Mouse (Mus musculus) frontal cortex, postnatal 10 days (tissue): Measurements from ENCODE around the gene Eloa.

Source experiments
- DNase-seq, 2 experiments: peaks; one replicate each; pipeline ENCODE4 v3.0.0; 2022; ENCODE audit warnings: low spot score in 2 of 2, mixed read lengths in 1 of 2

Gene Eloa

GRCm38 (mm10) chr4:136030968-136031909 lies 9.7 kb upstream of the Eloa start:
- no peak for DNase-seq

- no peak for DNase-seq
Measured at GRCm38 (mm10) chr4:136028689-136029088, 7.1 kb upstream of the Eloa start.

DNA sequence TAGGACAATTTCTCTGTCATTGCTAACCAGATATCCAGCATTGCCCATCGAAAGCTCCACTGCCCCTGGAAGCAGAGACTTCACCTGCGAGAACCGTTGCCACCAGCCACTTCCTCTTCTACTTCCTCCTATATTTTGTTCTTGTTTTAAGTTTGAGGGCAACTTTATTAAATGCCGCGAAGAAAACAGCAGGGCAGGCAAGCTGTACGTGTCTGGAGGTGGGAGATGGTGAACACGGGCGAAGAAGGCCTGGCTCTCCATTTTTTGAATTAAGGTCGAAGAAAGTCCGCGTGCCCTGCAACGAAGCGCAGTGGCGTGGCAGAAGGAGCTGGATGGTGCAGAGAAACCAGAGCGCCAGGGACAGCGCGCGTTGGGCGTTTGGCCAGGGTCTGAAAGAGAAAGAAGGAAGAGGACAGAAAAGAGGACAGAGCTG lies 6.6 kb upstream of the Eloa start:
- DNase-seq, result no peak

- DNase-seq, result no peak
Measured at GRCm38 (mm10) chr4:136027416-136028131, 6.0 kb upstream of the Eloa start.

DNA sequence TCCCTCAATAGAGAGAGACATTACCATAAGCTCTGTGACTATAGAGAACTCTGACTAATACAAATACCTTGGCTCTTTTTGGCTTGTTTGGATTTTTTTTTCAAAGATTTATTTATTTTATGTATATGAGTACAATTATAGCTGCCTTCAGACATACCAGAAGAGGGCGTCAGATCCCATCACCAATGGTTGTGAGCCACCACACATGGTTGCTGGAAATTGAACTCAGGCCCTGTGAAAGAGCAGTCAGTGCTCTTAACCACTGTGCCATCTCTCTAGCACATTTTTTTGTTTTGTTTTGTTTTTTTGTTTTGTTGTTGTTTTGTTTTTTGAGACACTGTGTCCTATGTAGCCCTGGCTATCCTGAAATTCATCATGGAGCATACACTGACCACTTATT lies 3.8 kb upstream of the Eloa start:
- DNase-seq, result no peak

DNA sequence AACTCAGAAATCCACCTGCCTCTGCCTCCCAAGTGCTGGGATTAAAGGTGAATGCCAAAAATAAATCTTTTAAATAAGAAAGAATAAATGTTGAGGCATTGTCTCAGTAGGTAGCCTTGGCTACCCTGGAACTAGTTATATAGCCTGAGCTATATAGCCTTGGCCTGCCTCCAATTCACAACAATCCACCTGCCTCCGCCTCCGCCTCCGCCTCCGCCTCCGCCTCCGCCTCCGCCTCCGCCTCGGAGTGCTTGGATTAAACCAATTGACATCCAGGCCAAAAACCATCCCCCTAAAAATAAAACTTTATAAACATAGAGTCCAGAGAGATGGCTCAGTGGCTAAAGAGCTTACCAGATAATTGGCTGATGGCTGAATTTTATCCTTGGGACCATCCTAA lies 1.4 kb upstream of the Eloa start:
- DNase-seq, result no peak

GRCm38 (mm10) chr4:136020743-136021548 lies 617 bp downstream of the Eloa start:
- peak; percentile 8 to 13 for DNase-seq

GRCm38 (mm10) chr4:136016059-136016602 lies 5.4 kb downstream of the Eloa start:
- no peak for DNase-seq

GRCm38 (mm10) chr4:136010586-136010985 lies 11.0 kb downstream of the Eloa start:
- no peak for DNase-seq

- DNase-seq, result no peak
Measured at GRCm38 (mm10) chr4:136008782-136009447, 12.6 kb downstream of the Eloa start.

GRCm38 (mm10) chr4:136006821-136007220 lies 14.7 kb downstream of the Eloa start:
- DNase-seq, result no peak

- no peak for DNase-seq
Measured at GRCm38 (mm10) chr4:136004921-136005320, 16.6 kb downstream of the Eloa start.

DNA sequence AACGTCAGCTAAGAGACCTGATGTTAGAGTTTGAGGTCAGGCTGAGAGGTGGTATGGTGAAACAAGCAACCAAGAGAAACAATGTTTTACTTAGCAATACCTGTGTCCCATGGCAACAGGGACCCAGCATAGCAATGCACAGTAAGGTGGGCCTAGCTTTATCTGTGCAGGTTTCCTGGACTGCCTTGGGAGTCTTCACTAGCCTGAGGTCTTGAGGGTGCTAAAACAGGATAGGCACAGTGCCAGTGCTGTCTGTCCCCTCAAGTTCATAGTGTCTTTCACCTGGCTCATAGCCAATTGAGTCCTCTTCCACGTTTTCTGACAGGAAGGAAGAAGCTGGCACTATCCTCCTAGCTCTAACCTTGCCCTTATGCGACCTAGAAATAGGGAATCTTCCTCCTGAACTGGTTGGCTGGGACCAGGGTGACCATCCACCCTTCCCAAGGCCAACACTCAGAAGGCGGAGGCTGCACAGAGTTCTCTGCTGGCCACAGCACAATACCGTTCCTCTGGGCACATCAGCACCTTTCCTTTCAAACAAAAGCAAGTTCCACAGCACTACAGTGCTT lies 17.4 kb downstream of the Eloa start:
- no peak for DNase-seq

GRCm38 (mm10) chr4:135995118-135995517 lies 26.4 kb downstream of the Eloa start:
- DNase-seq, result no peak

DNA sequence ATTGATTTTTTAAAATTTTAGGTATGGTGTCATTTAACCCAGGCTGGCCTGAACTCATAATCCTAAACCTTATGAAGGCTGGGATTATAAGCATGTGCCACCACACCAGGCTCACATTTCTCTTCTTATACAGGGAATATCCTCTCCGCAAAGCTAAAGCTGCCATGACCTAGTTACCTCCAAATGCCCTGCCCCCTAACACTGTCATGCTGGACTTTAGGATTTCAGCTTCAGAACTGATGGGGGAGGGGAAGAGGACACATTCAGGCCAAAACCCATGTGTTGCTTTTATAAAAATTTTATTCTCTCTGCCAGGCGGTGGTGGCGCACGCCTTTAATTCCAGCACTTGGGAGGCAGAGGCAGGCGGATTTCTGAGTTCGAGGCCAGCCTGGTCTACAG lies 27.6 kb downstream of the Eloa start:
- DNase-seq, result no peak

GRCm38 (mm10) chr4:135987714-135988113 lies 33.8 kb downstream of the Eloa start:
- DNase-seq, result no peak

DNA sequence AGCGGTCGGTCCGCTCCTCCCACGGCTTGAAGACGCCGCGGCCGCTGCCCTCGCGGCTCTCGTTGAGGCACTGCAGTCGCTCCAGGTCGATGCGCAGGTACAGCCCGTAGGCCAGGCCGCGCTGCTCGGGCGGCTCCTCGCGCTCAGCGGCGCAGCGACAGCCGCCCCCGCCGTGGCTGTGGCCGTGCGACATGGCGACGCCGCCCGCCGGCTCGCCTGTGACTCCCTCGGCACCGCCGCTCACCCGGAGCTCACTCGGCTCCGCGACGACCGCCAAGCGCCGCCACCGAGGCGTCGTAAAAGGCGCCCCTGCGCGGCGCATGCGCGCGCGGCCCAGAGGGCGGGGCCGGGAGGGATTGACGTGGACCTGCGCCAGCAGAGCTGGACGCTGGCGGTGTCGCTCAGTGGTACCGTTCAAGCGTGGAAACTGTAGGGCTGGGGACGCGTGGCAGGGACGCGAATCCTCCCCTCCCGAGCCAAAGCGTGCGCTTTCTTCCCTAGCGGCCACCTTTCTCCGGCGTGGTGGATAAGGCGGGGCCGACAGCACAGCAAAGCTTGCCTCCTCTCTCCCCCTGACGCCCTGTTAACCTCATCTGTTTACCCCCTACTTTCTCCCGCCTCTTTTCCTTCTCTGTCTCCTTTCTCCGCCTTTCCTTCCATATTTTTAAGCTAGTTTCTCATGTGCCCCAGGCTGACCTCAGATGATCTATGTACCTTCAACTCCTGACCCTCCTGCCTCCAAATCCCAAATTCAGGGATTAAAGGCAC lies 34.4 kb downstream of the Eloa start, which contains the start of gene Pithd1:
TSS of gene Pithd1 (minus strand) at position 322 of the 768 bp plus-strand sequence.
- DNase-seq, result peak; percentile 88 to 91

GRCm38 (mm10) chr4:135986301-135986942 lies 35.1 kb downstream of the Eloa start:
- DNase-seq, result no peak

DNA sequence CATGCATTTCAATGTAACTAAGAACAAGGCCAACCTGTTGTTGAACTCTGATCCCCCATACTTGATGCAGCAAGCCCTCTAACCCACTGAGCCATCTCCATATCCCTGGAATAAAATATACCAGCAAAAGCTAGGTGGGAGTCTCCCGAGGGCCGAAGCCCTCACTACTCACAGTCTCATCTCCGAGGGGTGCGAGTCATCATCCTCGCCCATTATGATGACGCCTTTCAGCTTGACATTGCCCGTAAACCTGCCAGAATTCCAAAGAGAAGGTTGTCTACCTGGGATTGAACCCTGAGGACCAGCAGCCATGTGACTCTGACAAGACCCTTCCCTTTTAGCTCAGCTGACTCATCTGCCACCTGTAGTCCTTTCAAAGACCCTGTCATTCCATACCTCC lies 35.8 kb downstream of the Eloa start:
- DNase-seq, result no peak
